Comparison of ENCODE assay signal across 8 mouse cellular contexts in the genomic region with DNA sequence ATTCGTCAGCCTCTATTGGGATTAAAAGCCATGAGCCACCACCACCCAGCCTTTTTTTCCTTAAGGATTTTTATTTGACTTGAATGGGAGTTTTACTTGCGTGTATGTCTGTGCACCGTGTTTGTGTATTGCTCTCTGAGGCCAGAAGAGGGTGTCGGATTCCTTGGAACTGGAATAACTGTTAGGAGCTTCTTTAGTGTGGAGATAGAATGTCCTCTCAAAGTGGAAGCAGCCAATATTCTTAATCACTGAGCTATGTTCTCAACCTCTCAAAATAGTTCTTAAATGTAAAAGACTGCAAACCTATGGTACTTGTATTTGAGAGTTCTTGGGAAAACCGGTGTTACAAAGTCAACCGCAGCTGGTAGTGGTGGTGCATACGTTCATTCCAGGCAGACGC. TPM values are rescaled to one million over a fixed set of nuclear protein-coding genes. Genes with fewer than 3 reads are reported as not detected.
DNase-seq lines count a peak whose midpoint lies in the region; ATAC-seq lines count a peak whose summit lies in the region.

No protein-coding gene starts in this region.

- no peak overlapping the region for H3K9ac ChIP-seq in heart, embryonic 14.5 days (ENCODE audit: low read length)
- H3K9ac ChIP-seq in limb, embryonic 11.5 days (ENCODE audit: low read length): peak overlapping the region; percentile 18; the same call in 1 of the 2 replicates
- 0 out of 2 replicates have a peak overlapping the region, but pooled peaks have one; percentile 79 for H3K9ac ChIP-seq in neural tube, embryonic 15.5 days (replicated peaks)

- H3K27me3 ChIP-seq in heart, embryonic 14.5 days (ENCODE audit: control insufficient read depth, insufficient read depth, low read length): no peaks in the 10 kb centered on the region
- H3K27me3 ChIP-seq in limb, embryonic 11.5 days (ENCODE audit: control insufficient read depth, insufficient read depth, low read length): no peaks in the 10 kb centered on the region
- no peaks in the 10 kb centered on the region for H3K27me3 ChIP-seq in neural tube, embryonic 15.5 days (replicated peaks)

- peak; percentile 12 for DNase-seq in gastrocnemius, postnatal 25 days
- DNase-seq in gastrocnemius, adult 8-10 months (ENCODE audit: low spot score in 2 of 2): no peak
- peak; percentile 62 for DNase-seq in adipocyte (ENCODE audit: low spot score)
- DNase-seq in limb, embryonic 11.5 days (ENCODE audit: low spot score): no peak
- DNase-seq in adrenal gland, postnatal 25 days: no peak

- H3K4me1 ChIP-seq in heart, embryonic 14.5 days (ENCODE audit: control insufficient read depth in 2 of 2, insufficient read depth in 2 of 2, low read length in 2 of 2): peaks cover 0 to 17% of the 10 kb centered on the region in 2 experiments
- H3K4me1 ChIP-seq in limb, embryonic 11.5 days (ENCODE audit: control insufficient read depth, insufficient read depth, low read length): peaks cover 6% of the 10 kb centered on the region; the same call in 1 of the 2 replicates
- H3K4me1 ChIP-seq in neural tube, embryonic 15.5 days: peaks cover 23% of the 10 kb centered on the region

- no peak for ATAC-seq in heart, embryonic 14.5 days (ENCODE audit: insufficient number of reproducible peaks, insufficient read depth, low FRiP score, low read depth)
- no peak for ATAC-seq in limb, embryonic 11.5 days (ENCODE audit: insufficient number of reproducible peaks, low FRiP score, low TSS enrichment, low read depth)
- ATAC-seq in neural tube, embryonic 15.5 days (ENCODE audit: low FRiP score): no peak
- no peak for ATAC-seq in erythroid progenitor cell, adult 5-6 weeks (replicated peaks; ENCODE audit: low FRiP score, poor library complexity, severe bottlenecking)

- peak overlapping the region in 1 of 2 experiments; percentile 85; a peak in 3 of 4 replicates for H3K4me3 ChIP-seq in heart, embryonic 14.5 days (ENCODE audit: control insufficient read depth in 1 of 2, insufficient read depth in 1 of 2, low read depth in 1 of 2, low read length in 2 of 2)
- peak overlapping the region; percentile 80 for H3K4me3 ChIP-seq in limb, embryonic 11.5 days (ENCODE audit: low read depth, low read length)
- H3K4me3 ChIP-seq in neural tube, embryonic 15.5 days (replicated peaks): peak overlapping the region; percentile 70

- 46% methylated on average over 8 of the region's 8 CpGs for WGBS in heart, embryonic 14.5 days
- 40% methylated on average over 8 of the region's 8 CpGs for WGBS in limb, embryonic 11.5 days
- 34% methylated on average over 8 of the region's 8 CpGs for WGBS in neural tube, embryonic 15.5 days

- peak overlapping the region; percentile 68 for H3K4me2 ChIP-seq in heart, embryonic 14.5 days (ENCODE audit: low read length)
- H3K4me2 ChIP-seq in limb, embryonic 11.5 days (ENCODE audit: low read depth, severe bottlenecking): peak overlapping the region; percentile 39
- H3K4me2 ChIP-seq in neural tube, embryonic 15.5 days: peak overlapping the region; percentile 65

- no peaks in the 10 kb centered on the region for H3K9me3 ChIP-seq in heart, embryonic 14.5 days (ENCODE audit: control insufficient read depth, low read length)
- H3K9me3 ChIP-seq in limb, embryonic 11.5 days (ENCODE audit: control insufficient read depth, low read length): no peaks in the 10 kb centered on the region
- H3K9me3 ChIP-seq in neural tube, embryonic 15.5 days (replicated peaks): no peaks in the 10 kb centered on the region

- H3K36me3 ChIP-seq in heart, embryonic 14.5 days (ENCODE audit: control insufficient read depth, insufficient read depth, low read length): peaks cover 26% of the 10 kb centered on the region
- peaks cover 3% of the 10 kb centered on the region; the same call in 1 of the 2 replicates for H3K36me3 ChIP-seq in limb, embryonic 11.5 days (ENCODE audit: control insufficient read depth, insufficient read depth, low read length)
- H3K36me3 ChIP-seq in neural tube, embryonic 15.5 days: peaks cover 8% of the 10 kb centered on the region

- H3K27ac ChIP-seq in heart, embryonic 14.5 days (replicated peaks in 1 of 2; ENCODE audit: control insufficient read depth in 1 of 2, insufficient read depth in 1 of 2, low read depth in 2 of 2, low read length in 2 of 2): peak overlapping the region; percentile 50 to 99; a peak in 1 of 4 replicates
- H3K27ac ChIP-seq in limb, embryonic 11.5 days (replicated peaks; ENCODE audit: low read depth, low read length): peak overlapping the region; percentile 95; the same call in 1 of the 2 replicates
- peak overlapping the region; percentile 99 for H3K27ac ChIP-seq in neural tube, embryonic 15.5 days (replicated peaks)

RNA-seq across cellular contexts. Expression of a gene that starts 0.5 kb away (rescaled TPM):
- 10 to 100 TPM; 46.1 to 47.6 TPM for total RNA-seq in gastrocnemius, postnatal 25 days (2021)
- total RNA-seq in gastrocnemius, adult 8-10 months (2022): 10 to 100 TPM; 44.3 to 52.4 (median 48.6) TPM
- polyA plus RNA-seq in heart, embryonic 14.5 days (2014; fragmentation: Nextera tagmentation; extraction: Ambion mirVana): 40.1 and 40.4 TPM in 2 replicates
- 59.4 and 61.4 TPM in 2 replicates for polyA plus RNA-seq in limb, embryonic 11.5 days (2014; fragmentation: Nextera tagmentation; extraction: Ambion mirVana)
- 46.7 and 48.3 TPM in 2 replicates for polyA plus RNA-seq in neural tube, embryonic 15.5 days (2015; fragmentation: Nextera tagmentation; extraction: Ambion mirVana)
- total RNA-seq in adrenal gland, postnatal 25 days (2021): 111 and 125 TPM in 2 replicates
- 80.4 and 99.3 TPM in 2 replicates for total RNA-seq in erythroid progenitor cell, adult 5-6 weeks (2015; ENCODE audit: low replicate concordance)
- 77.0 and 90.5 TPM in 2 replicates for total RNA-seq in erythroid progenitor cell, adult 5-6 weeks (2017; ENCODE audit: low replicate concordance)

RNA-seq across cellular contexts. Expression of a gene that starts 8.1 kb away (rescaled TPM):
- total RNA-seq in gastrocnemius, postnatal 25 days (2021): 1 to 10 TPM; 4.7 to 5.2 TPM
- 1 to 10 TPM; 4.4 to 8.0 (median 5.5) TPM for total RNA-seq in gastrocnemius, adult 8-10 months (2022)
- 10.3 and 11.3 TPM in 2 replicates for polyA plus RNA-seq in heart, embryonic 14.5 days (2014; fragmentation: Nextera tagmentation; extraction: Ambion mirVana)
- polyA plus RNA-seq in limb, embryonic 11.5 days (2014; fragmentation: Nextera tagmentation; extraction: Ambion mirVana): 19.4 and 21.0 TPM in 2 replicates
- 13.3 and 14.7 TPM in 2 replicates for polyA plus RNA-seq in neural tube, embryonic 15.5 days (2015; fragmentation: Nextera tagmentation; extraction: Ambion mirVana)
- total RNA-seq in adrenal gland, postnatal 25 days (2021): 21.7 and 31.3 TPM in 2 replicates
- total RNA-seq in erythroid progenitor cell, adult 5-6 weeks (2015; ENCODE audit: low replicate concordance): 58.7 and 63.1 TPM in 2 replicates
- 25.4 and 45.8 TPM in 2 replicates for total RNA-seq in erythroid progenitor cell, adult 5-6 weeks (2017; ENCODE audit: low replicate concordance)

RNA-seq across cellular contexts. Expression of a gene that starts 32.2 kb away (rescaled TPM):
- 10 to 100 TPM; 15.8 to 16.8 TPM for total RNA-seq in gastrocnemius, postnatal 25 days (2021)
- total RNA-seq in gastrocnemius, adult 8-10 months (2022): 10 to 100 TPM; 21.9 to 29.3 (median 25.1) TPM
- 9.9 and 10.4 TPM in 2 replicates for polyA plus RNA-seq in heart, embryonic 14.5 days (2014; fragmentation: Nextera tagmentation; extraction: Ambion mirVana)
- 13.2 and 14.3 TPM in 2 replicates for polyA plus RNA-seq in limb, embryonic 11.5 days (2014; fragmentation: Nextera tagmentation; extraction: Ambion mirVana)
- 10.7 and 12.2 TPM in 2 replicates for polyA plus RNA-seq in neural tube, embryonic 15.5 days (2015; fragmentation: Nextera tagmentation; extraction: Ambion mirVana)
- 84.4 and 86.7 TPM in 2 replicates for total RNA-seq in adrenal gland, postnatal 25 days (2021)
- 103 and 125 TPM in 2 replicates for total RNA-seq in erythroid progenitor cell, adult 5-6 weeks (2015; ENCODE audit: low replicate concordance)
- total RNA-seq in erythroid progenitor cell, adult 5-6 weeks (2017; ENCODE audit: low replicate concordance): 28.1 and 32.7 TPM in 2 replicates

RNA-seq across cellular contexts. Expression of a gene that starts 49.9 kb away (rescaled TPM):
- total RNA-seq in gastrocnemius, postnatal 25 days (2021): not detected
- total RNA-seq in gastrocnemius, adult 8-10 months (2022): not detected
- polyA plus RNA-seq in heart, embryonic 14.5 days (2014; fragmentation: Nextera tagmentation; extraction: Ambion mirVana): 1.9 and 2.1 TPM in 2 replicates
- 4.7 and 9.9 TPM in 2 replicates for polyA plus RNA-seq in limb, embryonic 11.5 days (2014; fragmentation: Nextera tagmentation; extraction: Ambion mirVana)
- 6.9 and 7.3 TPM in 2 replicates for polyA plus RNA-seq in neural tube, embryonic 15.5 days (2015; fragmentation: Nextera tagmentation; extraction: Ambion mirVana)
- total RNA-seq in adrenal gland, postnatal 25 days (2021): not detected in 2 replicates
- 6.5 TPM in 1 of 2 replicates, not detected in the other for total RNA-seq in erythroid progenitor cell, adult 5-6 weeks (2015; ENCODE audit: low replicate concordance)
- 1.3 TPM in 1 of 2 replicates, not detected in the other for total RNA-seq in erythroid progenitor cell, adult 5-6 weeks (2017; ENCODE audit: low replicate concordance)

RNA-seq across cellular contexts. Expression of a gene that starts 51.8 kb away (rescaled TPM):
- 10 to 100 TPM; 17.3 to 17.7 TPM for total RNA-seq in gastrocnemius, postnatal 25 days (2021)
- 10 to 100 TPM; 14.8 to 18.4 (median 16.7) TPM for total RNA-seq in gastrocnemius, adult 8-10 months (2022)
- polyA plus RNA-seq in heart, embryonic 14.5 days (2014; fragmentation: Nextera tagmentation; extraction: Ambion mirVana): 31.5 and 37.5 TPM in 2 replicates
- polyA plus RNA-seq in limb, embryonic 11.5 days (2014; fragmentation: Nextera tagmentation; extraction: Ambion mirVana): 49.1 and 53.4 TPM in 2 replicates
- 35.9 and 37.5 TPM in 2 replicates for polyA plus RNA-seq in neural tube, embryonic 15.5 days (2015; fragmentation: Nextera tagmentation; extraction: Ambion mirVana)
- 62.4 and 63.3 TPM in 2 replicates for total RNA-seq in adrenal gland, postnatal 25 days (2021)
- total RNA-seq in erythroid progenitor cell, adult 5-6 weeks (2015; ENCODE audit: low replicate concordance): 147 and 172 TPM in 2 replicates
- 31.9 and 84.3 TPM in 2 replicates for total RNA-seq in erythroid progenitor cell, adult 5-6 weeks (2017; ENCODE audit: low replicate concordance)

Comparison
In these comparisons a context has a peak if more than half of its experiments do, and no peak if none do; other contexts are left out.
1. DNase-seq: peak in gastrocnemius, postnatal 25 days (single experiment) and adipocyte (single experiment); none in gastrocnemius, adult 8-10 months (0 of 2), limb, embryonic 11.5 days (single experiment) and adrenal gland, postnatal 25 days (single experiment).
2. Peak in every context shown above with its lines, with median percentiles within 50 percentile points of each other: H3K27ac ChIP-seq and H3K4me2 ChIP-seq.